Mouse (Mus musculus): ENCODE measurements at regions not wholly inside any gene's neighbourhood (a gene's known extent, or its start where the extent isn't known, plus 50 kb on each side); places are given as distances from the start of the nearest gene placed in this dataset.

DNA sequence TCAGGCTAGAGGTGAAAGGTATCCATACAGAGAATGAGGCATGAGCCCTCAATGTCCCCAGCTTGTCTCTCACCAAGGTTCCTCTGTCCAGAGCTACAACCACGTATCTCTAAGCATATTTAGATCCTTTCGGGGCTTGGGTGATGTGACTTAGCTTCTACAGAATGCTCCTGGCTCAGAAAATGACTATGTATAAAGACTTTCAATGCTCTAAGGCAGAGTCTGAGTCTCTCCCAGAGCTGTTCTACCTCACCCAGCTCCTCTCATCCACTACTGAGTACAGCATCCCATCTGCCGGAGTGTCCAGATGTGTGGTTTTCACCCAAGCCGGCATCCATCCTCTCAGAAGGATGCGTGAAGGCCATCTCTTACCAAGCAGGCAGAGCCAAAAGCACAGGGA, 216.1 kb upstream of the Spdye4c start:
- Histone ChIP-seq H3K27ac (no peak overlapping the region), H3K4me2 (ENCODE audit: low read depth) (no peak overlapping the region), H3K9ac (replicated peaks) (no peak overlapping the region), H3K4me3 (ENCODE audit: insufficient read depth in 1 of 2, low read depth in 2 of 2, low read length in 2 of 2) (no peak overlapping the region), H3K9me3 (ENCODE audit: control insufficient read depth, low read length) (no peaks in the 10 kb centered on the region), H3K27me3 (ENCODE audit: control insufficient read depth, insufficient read depth, low read length) (no peaks in the 10 kb centered on the region), H3K4me1 (replicated peaks; ENCODE audit: control insufficient read depth in 2 of 2, insufficient read depth in 2 of 2, low read length in 1 of 2) (peaks cover 0 to 3% of the 10 kb centered on the region in 2 experiments; a peak in 1 of 4 replicates), H3K36me3 (replicated peaks; ENCODE audit: control insufficient read depth, insufficient read depth, low read depth) (no peaks in the 10 kb centered on the region)
- WGBS (ENCODE audit: insufficient replicate concordance): 79% methylated on average over 5 of the region's 5 CpGs
- DNase-seq (ENCODE audit: low read depth in 3 of 3, low spot score in 3 of 3) (no peak), ATAC-seq (ENCODE audit: insufficient read depth) (no peak)
- no peak for TF ChIP-seq CTCF (IDR thresholded peaks at IDR 0.05; ENCODE audit: low read depth)
- TF ChIP-seq EP300 (IDR thresholded peaks at IDR 0.05; ENCODE audit: low read depth): no peak

DNA sequence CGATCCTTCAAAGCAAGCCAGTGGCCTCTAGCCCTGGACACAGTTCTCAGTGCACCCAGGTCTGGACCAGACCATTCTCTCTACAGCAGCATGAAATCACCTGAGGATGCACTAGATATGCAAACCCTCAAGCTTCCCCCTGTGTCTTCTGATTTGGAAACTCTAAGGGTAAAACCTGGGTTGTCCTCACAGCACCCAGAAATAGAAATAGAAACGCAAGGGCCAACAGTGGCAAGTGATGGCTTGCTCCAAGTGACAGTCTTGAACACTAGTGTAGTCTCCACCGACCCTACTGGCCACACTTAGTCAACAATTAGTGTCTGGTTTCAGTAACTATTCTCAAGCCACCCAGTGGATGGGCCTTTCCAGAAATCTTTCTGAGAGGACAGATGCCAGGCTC, 215.2 kb upstream of the Spdye4c start:
- Histone ChIP-seq H3K4me1 (replicated peaks; ENCODE audit: control insufficient read depth in 2 of 2, insufficient read depth in 2 of 2, low read length in 1 of 2) (peaks cover 0 to 1% of the 10 kb centered on the region in 2 experiments; a peak in 1 of 4 replicates), H3K4me3 (ENCODE audit: insufficient read depth in 1 of 2, low read depth in 2 of 2, low read length in 2 of 2) (no peak overlapping the region), H3K4me2 (ENCODE audit: low read depth) (no peak overlapping the region), H3K9ac (replicated peaks) (no peak overlapping the region), H3K27ac (no peak overlapping the region), H3K9me3 (ENCODE audit: control insufficient read depth, low read length) (no peaks in the 10 kb centered on the region), H3K36me3 (replicated peaks; ENCODE audit: control insufficient read depth, insufficient read depth, low read depth) (no peaks in the 10 kb centered on the region), H3K27me3 (ENCODE audit: control insufficient read depth, insufficient read depth, low read length) (no peaks in the 10 kb centered on the region)
- TF ChIP-seq CTCF (IDR thresholded peaks at IDR 0.05; ENCODE audit: low read depth): no peak
- no peak for TF ChIP-seq EP300 (IDR thresholded peaks at IDR 0.05; ENCODE audit: low read depth)
- no peak for DNase-seq (ENCODE audit: low read depth in 3 of 3, low spot score in 3 of 3)
- WGBS (ENCODE audit: insufficient replicate concordance): 59% methylated on average over 3 of the region's 3 CpGs
- ATAC-seq (ENCODE audit: insufficient read depth): no peak

- Histone ChIP-seq H3K27ac (no peak overlapping the region), H3K4me2 (ENCODE audit: low read depth) (no peak overlapping the region), H3K36me3 (replicated peaks; ENCODE audit: control insufficient read depth, insufficient read depth, low read depth) (no peaks in the 10 kb centered on the region), H3K4me1 (replicated peaks; ENCODE audit: control insufficient read depth in 2 of 2, insufficient read depth in 2 of 2, low read length in 1 of 2) (no peaks in the 10 kb centered on the region; a peak in 1 of 4 replicates), H3K27me3 (ENCODE audit: control insufficient read depth, insufficient read depth, low read length) (no peaks in the 10 kb centered on the region), H3K9ac (replicated peaks) (no peak overlapping the region), H3K9me3 (ENCODE audit: control insufficient read depth, low read length) (no peaks in the 10 kb centered on the region), H3K4me3 (ENCODE audit: insufficient read depth in 1 of 2, low read depth in 2 of 2, low read length in 2 of 2) (no peak overlapping the region)
- WGBS (ENCODE audit: insufficient replicate concordance): 65% methylated on average over 6 of the region's 6 CpGs
- TF ChIP-seq CTCF (IDR thresholded peaks at IDR 0.05; ENCODE audit: low read depth): no peak
- no peak for TF ChIP-seq EP300 (IDR thresholded peaks at IDR 0.05; ENCODE audit: low read depth)
- ATAC-seq (ENCODE audit: insufficient read depth) (no peak), DNase-seq (ENCODE audit: low read depth in 3 of 3, low spot score in 3 of 3) (no peak)
Measured at GRCm38 (mm10) chr2:128377176-128377575, 213.8 kb upstream of the Spdye4c start.

GRCm38 (mm10) chr2:128377680-128378079, 213.3 kb upstream of the Spdye4c start:
- ATAC-seq (ENCODE audit: insufficient read depth): no peak
- H3K4me1 ChIP-seq (replicated peaks; ENCODE audit: control insufficient read depth in 2 of 2, insufficient read depth in 2 of 2, low read length in 1 of 2): no peaks in the 10 kb centered on the region; a peak in 1 of 4 replicates
- no peak overlapping the region for H3K27ac ChIP-seq
- H3K4me3 ChIP-seq (ENCODE audit: insufficient read depth in 1 of 2, low read depth in 2 of 2, low read length in 2 of 2): no peak overlapping the region
- no peak overlapping the region for H3K9ac ChIP-seq (replicated peaks)
- WGBS (ENCODE audit: insufficient replicate concordance): 58% methylated on average over 10 of the region's 10 CpGs
- H3K4me2 ChIP-seq (ENCODE audit: low read depth): no peak overlapping the region
- DNase-seq (ENCODE audit: low read depth in 3 of 3, low spot score in 3 of 3): no peak
- H3K36me3 ChIP-seq (replicated peaks; ENCODE audit: control insufficient read depth, insufficient read depth, low read depth): no peaks in the 10 kb centered on the region
- no peaks in the 10 kb centered on the region for H3K9me3 ChIP-seq (ENCODE audit: control insufficient read depth, low read length)
- no peak for TF ChIP-seq EP300 (IDR thresholded peaks at IDR 0.05; ENCODE audit: low read depth)
- H3K27me3 ChIP-seq (ENCODE audit: control insufficient read depth, insufficient read depth, low read length): no peaks in the 10 kb centered on the region

- H3K4me2 ChIP-seq (ENCODE audit: low read depth): no peak overlapping the region
- H3K9me3 ChIP-seq (ENCODE audit: control insufficient read depth, low read length): no peaks in the 10 kb centered on the region
- no peak for DNase-seq (ENCODE audit: low read depth in 3 of 3, low spot score in 3 of 3)
- H3K36me3 ChIP-seq (replicated peaks; ENCODE audit: control insufficient read depth, insufficient read depth, low read depth): no peaks in the 10 kb centered on the region
- no peak for ATAC-seq (ENCODE audit: insufficient read depth)
- no peaks in the 10 kb centered on the region for H3K4me1 ChIP-seq (replicated peaks; ENCODE audit: control insufficient read depth in 2 of 2, insufficient read depth in 2 of 2, low read length in 1 of 2)
- H3K4me3 ChIP-seq (ENCODE audit: insufficient read depth in 1 of 2, low read depth in 2 of 2, low read length in 2 of 2): no peak overlapping the region
- 59% methylated on average over 7 of the region's 7 CpGs for WGBS (ENCODE audit: insufficient replicate concordance)
- no peak overlapping the region for H3K9ac ChIP-seq (replicated peaks)
- TF ChIP-seq EP300 (IDR thresholded peaks at IDR 0.05; ENCODE audit: low read depth): no peak
- no peak for TF ChIP-seq CTCF (IDR thresholded peaks at IDR 0.05; ENCODE audit: low read depth)
- H3K27ac ChIP-seq: no peak overlapping the region
- no peaks in the 10 kb centered on the region for H3K27me3 ChIP-seq (ENCODE audit: control insufficient read depth, insufficient read depth, low read length)
Measured at GRCm38 (mm10) chr2:128378456-128378855, 212.6 kb upstream of the Spdye4c start.

Measured in liver, embryonic 14.5 days (tissue).